Mouse (Mus musculus) kidney, postnatal 0 days (tissue): ENCODE data around the gene Il1r2. TPM values are rescaled to one million over a fixed set of nuclear protein-coding genes. Genes with fewer than 3 reads are reported as not detected.
A peak's percentile ranks its signal among the peaks of the same experiment; 100 is the strongest.

Experiments used
- ATAC-seq: fragments of 200-750 bp; cut with Nextera tagmentation; replicated peaks from 2 replicates; pipeline ENCODE4 v1.8.0; 2017; ENCODE audit warnings: low read depth, moderate number of reproducible peaks, moderate TSS enrichment, moderate library complexity; ENCODE audit not compliant: low FRiP score
- DNase-seq: peaks from one replicate; pipeline ENCODE4 v3.0.0-alpha.2; 2016; ENCODE audit warnings: low spot score
- H3K27ac ChIP-seq: fragments of 300-500 bp; sonication (generic); 2 replicates; pipeline ENCODE4 v1.5.1; 2014; ENCODE audit warnings: mild to moderate bottlenecking
- H3K27me3 ChIP-seq: fragments of 300-500 bp; sonication (generic); 2 replicates; pipeline ENCODE4 v1.6.1; 2014; ENCODE audit warnings: low read length, mixed read lengths; ENCODE audit not compliant: insufficient read depth
- H3K36me3 ChIP-seq: fragments of 300-500 bp; sonication (generic); 2 replicates; pipeline ENCODE4 v1.6.1; 2014; ENCODE audit warnings: low read length, mixed read lengths; ENCODE audit not compliant: insufficient read depth
- H3K4me1 ChIP-seq: fragments of 300-500 bp; sonication (generic); replicated peaks from 2 replicates; pipeline ENCODE4 v1.6.1; 2014; ENCODE audit warnings: antibody characterized with exemption, low read length, mixed read lengths; ENCODE audit not compliant: insufficient read depth
- H3K4me2 ChIP-seq: fragments of 300-500 bp; sonication (generic); 2 replicates; pipeline ENCODE4 v1.6.1; 2014; ENCODE audit warnings: mild to moderate bottlenecking, low read length, moderate library complexity, mixed read lengths
- H3K4me3 ChIP-seq: fragments of 300-500 bp; sonication (generic); replicated peaks from 2 replicates; pipeline ENCODE4 v1.5.1; 2014; ENCODE audit warnings: low read depth, low read length
- H3K9ac ChIP-seq: fragments of 300-500 bp; sonication (generic); 2 replicates; pipeline ENCODE4 v1.6.1; 2014; ENCODE audit warnings: low read depth, low read length
- H3K9me3 ChIP-seq: fragments of 300-500 bp; sonication (generic); replicated peaks from 2 replicates; pipeline ENCODE4 v1.6.1; 2016; ENCODE audit warnings: low read length, inconsistent platforms, mixed read lengths
- CTCF ChIP-seq: IDR thresholded peaks from 2 replicates; pipeline ENCODE4 v1.5.1; 2016; ENCODE audit warnings: antibody characterized with exemption, low read depth, mild to moderate bottlenecking, moderate library complexity
- WGBS: fragments of 180-500 bp; shearing (Covaris S2); extraction: QIAGEN DNeasy Blood & Tissue Kit; methylation state at CpG from one replicate; pipeline ENCODE4 v1.1.7; 2014; 5-methylcytosine and 5-hydroxymethylcytosine counted together
- polyA plus RNA-seq: library from polyadenylated mRNA; unstranded; fragments of >200 nt; fragmentation: Nextera tagmentation; extraction: Ambion mirVana; gene quantifications from 2 replicates; pipeline ENCODE4 v1.2.1, GENCODE M21; 2015

Il1r2 gene
- polyA plus RNA-seq, 1 experiment from 2014 or later, result 0.99 TPM

GRCm38 (mm10) chr1:40057351-40057750, 16.5 kb upstream of the Il1r2 start:
- no peak for TF ChIP-seq CTCF
- Histone ChIP-seq H3K4me2 (no peak overlapping the region), H3K27me3 (no peaks in the 10 kb centered on the region), H3K27ac (no peak overlapping the region), H3K4me1 (no peaks in the 10 kb centered on the region), H3K9ac (no peak overlapping the region), H3K4me3 (no peak overlapping the region), H3K36me3 (no peaks in the 10 kb centered on the region), H3K9me3 (no peaks in the 10 kb centered on the region)
- DNase-seq, result no peak
- 75% methylated on average over 5 of the region's 5 CpGs for WGBS
- ATAC-seq, result no peak

- no peak overlapping the region for H3K27ac ChIP-seq
- H3K36me3 ChIP-seq, result no peaks in the 10 kb centered on the region
- DNase-seq, result no peak
- no peak for TF ChIP-seq CTCF
- ATAC-seq, result no peak
- H3K9me3 ChIP-seq, result no peaks in the 10 kb centered on the region
- no peak overlapping the region for H3K4me3 ChIP-seq
- no peaks in the 10 kb centered on the region for H3K4me1 ChIP-seq
- H3K4me2 ChIP-seq, result no peak overlapping the region
- H3K27me3 ChIP-seq, result no peaks in the 10 kb centered on the region
- 65% methylated on average over 11 of the region's 11 CpGs for WGBS
- no peak overlapping the region for H3K9ac ChIP-seq
Measured at GRCm38 (mm10) chr1:40058013-40058412, 15.9 kb upstream of the Il1r2 start.

- DNase-seq, result no peak
- no peak for TF ChIP-seq CTCF
- no peak for ATAC-seq
Measured at GRCm38 (mm10) chr1:40059122-40059774, 14.6 kb upstream of the Il1r2 start.

GRCm38 (mm10) chr1:40061359-40061758, 12.5 kb upstream of the Il1r2 start:
- Histone ChIP-seq H3K4me1 (no peaks in the 10 kb centered on the region), H3K27me3 (no peaks in the 10 kb centered on the region), H3K4me3 (no peak overlapping the region), H3K36me3 (no peaks in the 10 kb centered on the region), H3K4me2 (no peak overlapping the region), H3K27ac (no peak overlapping the region), H3K9me3 (no peaks in the 10 kb centered on the region), H3K9ac (no peak overlapping the region)
- WGBS, result 58% methylated on average over 9 of the region's 9 CpGs
- ATAC-seq (no peak), DNase-seq (no peak)
- no peak for TF ChIP-seq CTCF

More at GRCm38 (mm10) chr1:40059122-40059774, 14.6 kb upstream of the Il1r2 start:
- H3K9ac ChIP-seq, result no peak overlapping the region
- no peak overlapping the region for H3K4me3 ChIP-seq
- no peak overlapping the region for H3K4me2 ChIP-seq
- H3K27ac ChIP-seq, result no peak overlapping the region
- no peaks in the 10 kb centered on the region for H3K36me3 ChIP-seq
- H3K4me1 ChIP-seq, result no peaks in the 10 kb centered on the region
- 70% methylated on average over 4 of the region's 4 CpGs for WGBS
- H3K27me3 ChIP-seq, result no peaks in the 10 kb centered on the region
- H3K9me3 ChIP-seq, result no peaks in the 10 kb centered on the region

GRCm38 (mm10) chr1:40063409-40063808, 10.5 kb upstream of the Il1r2 start:
- no peaks in the 10 kb centered on the region for H3K36me3 ChIP-seq
- no peak overlapping the region for H3K4me2 ChIP-seq
- H3K9ac ChIP-seq, result no peak overlapping the region
- H3K4me3 ChIP-seq, result no peak overlapping the region
- DNase-seq (no peak), ATAC-seq (no peak)
- H3K4me1 ChIP-seq, result no peaks in the 10 kb centered on the region
- no peaks in the 10 kb centered on the region for H3K27me3 ChIP-seq
- 84% methylated on average over 4 of the region's 4 CpGs for WGBS
- no peak overlapping the region for H3K27ac ChIP-seq
- no peak for TF ChIP-seq CTCF
- H3K9me3 ChIP-seq, result no peaks in the 10 kb centered on the region

- H3K9ac ChIP-seq, result no peak overlapping the region
- H3K27ac ChIP-seq, result no peak overlapping the region
- H3K4me1 ChIP-seq, result no peaks in the 10 kb centered on the region
- WGBS, result 92% methylated on average over 8 of the region's 8 CpGs
- no peak overlapping the region for H3K4me2 ChIP-seq
- ATAC-seq (no peak), DNase-seq (no peak)
- H3K36me3 ChIP-seq, result no peaks in the 10 kb centered on the region
- H3K9me3 ChIP-seq, result no peaks in the 10 kb centered on the region
- H3K27me3 ChIP-seq, result no peaks in the 10 kb centered on the region
- TF ChIP-seq CTCF, result no peak
- no peak overlapping the region for H3K4me3 ChIP-seq
Measured at GRCm38 (mm10) chr1:40064508-40064907, 9.4 kb upstream of the Il1r2 start.

- 72% methylated on average over 4 of the region's 4 CpGs for WGBS
- no peak for DNase-seq
- no peak for TF ChIP-seq CTCF
- no peak overlapping the region for H3K4me2 ChIP-seq
- H3K27ac ChIP-seq, result no peak overlapping the region
- no peak overlapping the region for H3K9ac ChIP-seq
- H3K27me3 ChIP-seq, result no peaks in the 10 kb centered on the region
- no peaks in the 10 kb centered on the region for H3K9me3 ChIP-seq
- peak; percentile 59; the same call in 1 of the 2 replicates for ATAC-seq
- no peak overlapping the region for H3K4me3 ChIP-seq
- H3K4me1 ChIP-seq, result no peaks in the 10 kb centered on the region
- no peaks in the 10 kb centered on the region for H3K36me3 ChIP-seq
Measured at GRCm38 (mm10) chr1:40072558-40072957, 1.3 kb upstream of the Il1r2 start.
